Mouse (Mus musculus): ENCODE measurements at regions not wholly inside any gene's neighbourhood (a gene's known extent, or its start where the extent isn't known, plus 50 kb on each side); places are given as distances from the start of the nearest gene placed in this dataset.

DNA sequence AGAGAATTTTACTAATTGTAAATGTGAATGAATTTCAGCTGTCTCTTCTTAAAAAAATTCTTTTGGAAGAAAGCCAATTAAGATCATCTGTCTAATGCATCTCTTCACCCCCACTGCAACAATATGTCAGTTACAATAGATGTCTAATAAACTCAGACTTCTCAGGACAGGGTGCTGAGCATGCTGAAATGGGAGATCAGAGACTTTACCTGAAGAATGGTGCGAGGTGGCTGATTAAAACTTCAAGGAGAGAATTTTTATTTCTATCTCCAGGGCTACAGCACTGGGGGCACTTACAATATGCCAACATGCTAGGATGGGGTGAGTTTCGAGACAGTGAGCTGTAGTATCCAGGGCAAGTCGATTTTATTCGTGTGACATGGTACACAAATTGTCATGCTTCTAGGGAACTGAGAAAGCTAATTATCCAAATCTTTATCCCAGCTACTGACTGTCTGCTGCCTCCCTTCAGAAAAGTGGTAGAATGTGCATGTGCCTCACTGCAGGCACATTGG is 449.0 kb upstream of the Fam92a start:
- TF ChIP-seq CTCF (IDR thresholded peaks at IDR 0.05; ENCODE audit: control insufficient read depth, insufficient read depth, low read length) (no peak), POLR2A (IDR thresholded peaks at IDR 0.05; ENCODE audit: borderline replicate concordance, control insufficient read depth, low read depth, low read length) (no peak)

Data from bone marrow, adult 2 months (tissue).